Mouse (Mus musculus): ENCODE results near the gene Pip5k1c. TPM values are rescaled to one million over a fixed set of nuclear protein-coding genes. Genes with fewer than 3 reads are reported as not detected.

Pip5k1c gene
- total and polyA plus RNA-seq, 2 experiments from 2014 or later, result 21.4 to 38.5 TPM

DNA sequence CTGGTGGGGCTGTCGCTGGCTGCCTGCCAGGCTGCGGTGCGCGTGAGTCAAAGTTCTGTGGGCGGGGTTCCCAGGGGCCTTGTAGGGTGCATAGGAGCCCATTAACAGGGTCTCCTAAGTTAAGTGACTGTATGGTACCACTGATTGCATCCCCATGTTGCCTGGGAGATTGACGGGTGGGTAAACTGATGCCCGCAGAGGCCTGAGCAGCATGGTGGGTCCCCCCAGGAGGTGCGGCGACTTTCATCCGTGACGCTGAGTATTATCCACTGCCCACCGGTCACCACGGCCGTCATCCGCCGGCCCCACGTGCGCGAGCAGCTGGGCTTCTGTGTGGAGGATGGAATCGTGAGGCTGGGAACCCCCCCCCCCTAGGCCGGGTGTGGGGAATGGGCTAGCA, 20.4 kb upstream of the Pip5k1c start:
- Histone ChIP-seq H3K4me3 (ENCODE audit: low read depth, low read length) (no peak overlapping the region), H3K36me3 (replicated peaks; ENCODE audit: control insufficient read depth, insufficient read depth, low read length) (peaks cover 32% of the 10 kb centered on the region), H3K4me1 (ENCODE audit: control insufficient read depth, insufficient read depth) (peaks cover 7% of the 10 kb centered on the region; the same call in 1 of the 2 replicates), H3K27ac (ENCODE audit: low read depth) (no peak overlapping the region), H3K9me3 (replicated peaks; ENCODE audit: control insufficient read depth, low read length) (no peaks in the 10 kb centered on the region), H3K9ac (replicated peaks; ENCODE audit: low read depth, low read length) (no peak overlapping the region), H3K4me2 (ENCODE audit: low read depth, low read length) (no peak overlapping the region), H3K27me3 (ENCODE audit: control insufficient read depth, insufficient read depth, low read length) (no peaks in the 10 kb centered on the region)
- DNase-seq (ENCODE audit: low spot score) (no peak), ATAC-seq (ENCODE audit: insufficient read depth, low read depth) (no peak)
- 94% methylated on average over 21 of the region's 21 CpGs for WGBS
- TF ChIP-seq EP300 (IDR thresholded peaks at IDR 0.05; ENCODE audit: low read depth) (no peak), CTCF (IDR thresholded peaks at IDR 0.05; ENCODE audit: low read depth) (no peak)

DNA sequence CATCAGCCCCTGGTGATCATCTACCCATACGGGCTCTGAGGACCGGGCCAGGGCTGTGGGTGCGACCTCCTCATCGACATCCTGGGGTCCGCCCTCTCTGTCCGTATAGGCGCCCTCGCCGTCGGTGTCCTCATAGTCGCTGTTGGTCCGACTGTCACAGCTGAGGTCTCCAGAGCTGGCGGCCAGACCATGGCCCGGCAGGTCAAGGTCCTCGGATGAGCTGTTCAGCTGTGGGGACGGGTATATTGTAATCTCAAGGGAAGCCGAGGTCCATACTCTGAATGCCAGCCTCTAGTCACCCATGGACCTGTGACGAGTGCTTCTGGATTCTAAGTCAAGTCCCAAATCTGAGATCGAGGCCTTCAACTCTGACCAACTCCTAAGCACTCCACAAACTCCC, 18.9 kb upstream of the Pip5k1c start:
- no peak overlapping the region for H3K27ac ChIP-seq (ENCODE audit: low read depth)
- peaks cover 32% of the 10 kb centered on the region for H3K36me3 ChIP-seq (replicated peaks; ENCODE audit: control insufficient read depth, insufficient read depth, low read length)
- ATAC-seq (ENCODE audit: insufficient read depth, low read depth) (no peak), DNase-seq (ENCODE audit: low spot score) (no peak)
- WGBS, result 91% methylated on average over 19 of the region's 19 CpGs
- H3K4me3 ChIP-seq (ENCODE audit: low read depth, low read length), result no peak overlapping the region
- no peak overlapping the region for H3K4me2 ChIP-seq (ENCODE audit: low read depth, low read length)
- TF ChIP-seq CTCF (IDR thresholded peaks at IDR 0.05; ENCODE audit: low read depth), result no peak
- TF ChIP-seq EP300 (IDR thresholded peaks at IDR 0.05; ENCODE audit: low read depth), result no peak
- H3K27me3 ChIP-seq (ENCODE audit: control insufficient read depth, insufficient read depth, low read length), result no peaks in the 10 kb centered on the region
- no peaks in the 10 kb centered on the region for H3K9me3 ChIP-seq (replicated peaks; ENCODE audit: control insufficient read depth, low read length)
- peaks cover 2% of the 10 kb centered on the region; the same call in 1 of the 2 replicates for H3K4me1 ChIP-seq (ENCODE audit: control insufficient read depth, insufficient read depth)
- H3K9ac ChIP-seq (replicated peaks; ENCODE audit: low read depth, low read length), result no peak overlapping the region

DNA sequence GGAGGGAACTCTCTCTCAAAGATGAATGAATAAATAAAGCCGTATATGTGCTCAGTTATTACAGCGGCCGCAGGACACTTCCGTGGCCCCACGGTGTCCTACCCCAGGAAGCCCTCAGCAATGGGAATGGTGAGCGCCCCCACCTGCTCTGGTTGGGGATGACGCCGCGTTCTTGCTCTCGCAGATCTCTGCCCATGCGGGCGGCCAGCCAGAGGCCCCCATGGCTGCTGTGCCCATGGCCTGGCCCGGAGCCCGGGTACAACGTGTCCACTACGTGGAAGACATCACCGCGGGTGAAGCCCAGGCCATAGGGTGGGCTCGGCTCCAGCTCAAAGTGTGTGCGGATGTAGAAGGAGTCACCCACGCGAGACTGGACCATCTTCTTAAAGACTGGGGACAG, 15.1 kb upstream of the Pip5k1c start:
- no peak overlapping the region for H3K4me2 ChIP-seq (ENCODE audit: low read depth, low read length)
- H3K27me3 ChIP-seq (ENCODE audit: control insufficient read depth, insufficient read depth, low read length), result peaks cover 18% of the 10 kb centered on the region

DNA sequence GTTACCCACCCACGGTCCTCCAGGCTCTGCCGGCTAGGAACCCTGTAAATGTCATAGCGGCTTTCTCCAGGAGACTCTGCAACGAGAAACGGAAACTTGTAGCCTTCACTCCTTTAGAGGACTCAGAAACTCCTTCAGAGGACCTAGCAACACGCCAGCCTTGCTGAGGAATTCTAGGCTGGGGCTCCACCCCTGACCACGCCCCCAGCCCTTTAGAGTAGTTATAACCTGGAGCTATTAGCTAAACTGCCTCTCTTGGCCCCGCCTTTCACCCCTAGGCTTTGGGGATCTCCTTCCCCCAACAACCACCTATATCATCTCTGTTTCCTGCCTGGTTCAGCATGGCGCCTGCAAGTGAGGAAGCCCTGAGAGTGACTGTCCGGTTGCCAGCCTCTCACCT, 13.3 kb upstream of the Pip5k1c start:
- WGBS, result 31% methylated on average over 10 of the region's 10 CpGs
- no peak for ATAC-seq (ENCODE audit: insufficient read depth, low read depth)
- TF ChIP-seq CTCF (IDR thresholded peaks at IDR 0.05; ENCODE audit: low read depth), result no peak
- no peak for TF ChIP-seq EP300 (IDR thresholded peaks at IDR 0.05; ENCODE audit: low read depth)
- H3K4me3 ChIP-seq (ENCODE audit: low read depth, low read length), result no peak overlapping the region
- peaks cover 34% of the 10 kb centered on the region for H3K27me3 ChIP-seq (ENCODE audit: control insufficient read depth, insufficient read depth, low read length)
- H3K4me1 ChIP-seq (ENCODE audit: control insufficient read depth, insufficient read depth), result no peaks in the 10 kb centered on the region
- no peak for DNase-seq (ENCODE audit: low spot score)
- H3K4me2 ChIP-seq (ENCODE audit: low read depth, low read length), result no peak overlapping the region
- no peak overlapping the region for H3K9ac ChIP-seq (replicated peaks; ENCODE audit: low read depth, low read length)
- H3K36me3 ChIP-seq (replicated peaks; ENCODE audit: control insufficient read depth, insufficient read depth, low read length), result no peaks in the 10 kb centered on the region
- H3K9me3 ChIP-seq (replicated peaks; ENCODE audit: control insufficient read depth, low read length), result no peaks in the 10 kb centered on the region
- H3K27ac ChIP-seq (ENCODE audit: low read depth), result no peak overlapping the region

More for the DNA sequence above, 15.1 kb upstream of the Pip5k1c start:
- WGBS, result 63% methylated on average over 22 of the region's 22 CpGs
- DNase-seq (ENCODE audit: low spot score) (no peak), ATAC-seq (ENCODE audit: insufficient read depth, low read depth) (no peak)
- H3K36me3 ChIP-seq (replicated peaks; ENCODE audit: control insufficient read depth, insufficient read depth, low read length), result peaks cover 12% of the 10 kb centered on the region
- no peaks in the 10 kb centered on the region for H3K9me3 ChIP-seq (replicated peaks; ENCODE audit: control insufficient read depth, low read length)
- TF ChIP-seq CTCF (IDR thresholded peaks at IDR 0.05; ENCODE audit: low read depth), result no peak
- TF ChIP-seq EP300 (IDR thresholded peaks at IDR 0.05; ENCODE audit: low read depth), result no peak
- H3K4me3 ChIP-seq (ENCODE audit: low read depth, low read length), result no peak overlapping the region
- no peak overlapping the region for H3K9ac ChIP-seq (replicated peaks; ENCODE audit: low read depth, low read length)
- H3K4me1 ChIP-seq (ENCODE audit: control insufficient read depth, insufficient read depth), result no peaks in the 10 kb centered on the region
- H3K27ac ChIP-seq (ENCODE audit: low read depth), result no peak overlapping the region

DNA sequence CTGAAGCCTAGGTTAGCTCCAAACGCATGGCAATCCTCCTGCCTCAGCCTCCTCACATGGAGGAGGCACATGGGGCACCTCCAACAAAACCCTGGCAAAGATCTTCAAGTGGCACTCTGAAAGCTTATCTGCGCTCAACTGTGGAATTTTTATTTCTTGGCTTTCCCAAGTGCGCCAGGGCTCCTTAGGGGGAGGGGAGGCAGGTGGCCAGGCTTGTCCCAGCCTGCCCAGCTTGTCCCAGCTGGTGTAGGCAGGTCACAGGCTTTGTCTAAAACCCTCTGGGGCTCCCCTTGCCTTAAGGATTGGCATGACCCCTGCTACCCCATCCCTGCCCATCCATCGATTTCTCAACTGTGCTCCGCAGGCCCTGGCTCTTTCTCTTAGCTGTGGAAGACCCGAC, 8.6 kb upstream of the Pip5k1c start:
- Histone ChIP-seq H3K9me3 (replicated peaks; ENCODE audit: control insufficient read depth, low read length) (no peaks in the 10 kb centered on the region), H3K4me1 (ENCODE audit: control insufficient read depth, insufficient read depth) (0 out of 2 replicates have a peak, but pooled peaks cover 4% of the 10 kb centered on the region), H3K27ac (ENCODE audit: low read depth) (no peak overlapping the region), H3K4me2 (ENCODE audit: low read depth, low read length) (no peak overlapping the region), H3K36me3 (replicated peaks; ENCODE audit: control insufficient read depth, insufficient read depth, low read length) (no peaks in the 10 kb centered on the region), H3K4me3 (ENCODE audit: low read depth, low read length) (no peak overlapping the region), H3K27me3 (ENCODE audit: control insufficient read depth, insufficient read depth, low read length) (peaks cover 45% of the 10 kb centered on the region), H3K9ac (replicated peaks; ENCODE audit: low read depth, low read length) (no peak overlapping the region)
- ATAC-seq (ENCODE audit: insufficient read depth, low read depth) (no peak), DNase-seq (ENCODE audit: low spot score) (no peak)
- WGBS, result 55% methylated on average over 6 of the region's 6 CpGs
- TF ChIP-seq EP300 (IDR thresholded peaks at IDR 0.05; ENCODE audit: low read depth) (no peak), CTCF (IDR thresholded peaks at IDR 0.05; ENCODE audit: low read depth) (no peak)

DNA sequence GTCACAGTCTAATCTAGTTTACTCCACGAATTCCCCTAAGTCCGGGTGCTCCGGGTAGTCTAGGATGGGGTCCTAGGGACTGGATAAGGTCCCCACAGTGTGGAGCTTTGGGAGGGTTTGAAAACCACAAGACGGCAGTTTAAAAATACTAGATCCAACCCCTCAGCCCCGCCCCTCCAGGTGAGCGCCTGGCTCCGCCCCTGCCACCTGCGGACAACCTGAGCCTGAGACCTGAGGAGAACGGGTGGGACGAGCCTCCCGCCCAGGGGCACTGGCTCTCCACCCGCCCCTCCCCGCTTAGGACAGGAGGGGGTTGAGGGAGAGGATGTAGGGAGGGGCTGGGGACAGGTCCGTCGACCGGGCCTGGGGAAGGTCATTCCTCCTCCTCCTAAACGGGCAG, 8.0 kb upstream of the Pip5k1c start:
- H3K9ac ChIP-seq (replicated peaks; ENCODE audit: low read depth, low read length), result no peak overlapping the region
- 17% methylated on average over 17 of the region's 17 CpGs for WGBS
- peaks cover 46% of the 10 kb centered on the region for H3K27me3 ChIP-seq (ENCODE audit: control insufficient read depth, insufficient read depth, low read length)
- no peak for TF ChIP-seq EP300 (IDR thresholded peaks at IDR 0.05; ENCODE audit: low read depth)
- no peak for TF ChIP-seq CTCF (IDR thresholded peaks at IDR 0.05; ENCODE audit: low read depth)
- DNase-seq (ENCODE audit: low spot score) (no peak), ATAC-seq (ENCODE audit: insufficient read depth, low read depth) (no peak)
- no peak overlapping the region for H3K4me2 ChIP-seq (ENCODE audit: low read depth, low read length)
- peak overlapping the region; percentile 48; the same call in 1 of the 2 replicates for H3K4me3 ChIP-seq (ENCODE audit: low read depth, low read length)
- no peaks in the 10 kb centered on the region for H3K9me3 ChIP-seq (replicated peaks; ENCODE audit: control insufficient read depth, low read length)
- H3K36me3 ChIP-seq (replicated peaks; ENCODE audit: control insufficient read depth, insufficient read depth, low read length), result no peaks in the 10 kb centered on the region
- H3K27ac ChIP-seq (ENCODE audit: low read depth), result no peak overlapping the region
- H3K4me1 ChIP-seq (ENCODE audit: control insufficient read depth, insufficient read depth), result 0 out of 2 replicates have a peak, but pooled peaks cover 4% of the 10 kb centered on the region

All from heart, postnatal 0 days (tissue).